Mouse (Mus musculus): ENCODE measurements around the gene Nmur1. TPM values are rescaled to one million over a fixed set of nuclear protein-coding genes. Genes with fewer than 3 reads are reported as not detected.

Nmur1 gene
- polyA plus RNA-seq, 1 experiment from 2014 or later: not detected

DNA sequence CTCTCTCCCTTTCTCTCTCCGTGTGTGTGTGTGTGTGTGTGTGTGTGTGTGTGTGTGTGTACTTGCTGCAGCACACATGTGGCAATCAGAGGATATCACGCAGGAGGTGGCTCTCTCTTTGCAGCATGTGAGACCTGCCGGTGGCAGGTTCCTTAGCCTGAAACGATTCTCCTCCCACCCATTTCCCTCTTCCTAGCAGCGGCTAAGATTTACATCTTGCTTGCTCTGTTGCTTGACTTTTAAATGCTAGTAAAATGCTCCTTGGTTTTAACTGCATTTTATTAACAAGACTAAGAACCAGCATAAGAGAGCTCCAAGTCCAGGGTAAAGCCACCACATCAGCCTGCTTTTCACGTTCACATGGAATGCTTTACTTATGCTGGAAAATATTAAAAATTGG, 47.4 kb downstream of the Nmur1 start:
- no peak overlapping the region for H3K27ac ChIP-seq
- H3K9me3 ChIP-seq: no peaks in the 10 kb centered on the region
- no peak overlapping the region for H3K4me3 ChIP-seq
- no peak overlapping the region for H3K9ac ChIP-seq
- H3K27me3 ChIP-seq: no peaks in the 10 kb centered on the region
- H3K4me2 ChIP-seq: no peak overlapping the region
- ATAC-seq (ENCODE audit: insufficient number of reproducible peaks, insufficient read depth, low FRiP score, low TSS enrichment, low read depth): no peak
- no peaks in the 10 kb centered on the region for H3K36me3 ChIP-seq
- 55% methylated on average over 6 of the region's 6 CpGs for WGBS
- peaks cover 23% of the 10 kb centered on the region for H3K4me1 ChIP-seq

DNA sequence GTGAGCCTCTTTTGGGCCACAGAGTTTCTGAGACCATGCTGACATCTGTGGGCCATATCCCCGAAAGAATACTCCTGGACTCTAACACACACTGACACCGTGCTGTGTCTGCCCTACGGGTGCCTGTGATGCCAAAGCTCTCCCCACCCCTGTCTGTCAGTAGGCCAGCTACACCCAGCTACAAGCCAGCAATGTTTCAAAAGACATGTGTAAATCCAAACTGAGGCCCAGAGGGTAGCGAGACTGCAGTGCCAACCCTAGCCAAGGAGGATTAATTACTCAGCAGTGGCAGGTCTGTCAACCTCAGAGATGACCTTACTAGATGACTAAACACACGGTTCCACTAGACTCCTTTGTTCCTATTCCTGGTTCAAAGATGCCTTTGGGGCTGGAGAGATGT, 49.7 kb downstream of the Nmur1 start:
- no peaks in the 10 kb centered on the region for H3K9me3 ChIP-seq
- H3K9ac ChIP-seq: no peak overlapping the region
- H3K27ac ChIP-seq: no peak overlapping the region
- 76% methylated on average over 5 of the region's 5 CpGs for WGBS
- no peak overlapping the region for H3K4me2 ChIP-seq
- H3K36me3 ChIP-seq: no peaks in the 10 kb centered on the region
- peaks cover 23% of the 10 kb centered on the region for H3K4me1 ChIP-seq
- ATAC-seq (ENCODE audit: insufficient number of reproducible peaks, insufficient read depth, low FRiP score, low TSS enrichment, low read depth): no peak
- H3K27me3 ChIP-seq: no peaks in the 10 kb centered on the region
- no peak overlapping the region for H3K4me3 ChIP-seq

GRCm38 (mm10) chr1:86371997-86372396, 54.0 kb downstream of the Nmur1 start:
- no peak overlapping the region for H3K9ac ChIP-seq
- no peak for ATAC-seq (ENCODE audit: insufficient number of reproducible peaks, insufficient read depth, low FRiP score, low TSS enrichment, low read depth)
- H3K4me2 ChIP-seq: no peak overlapping the region
- WGBS: 56% methylated on average over 10 of the region's 10 CpGs
- no peak overlapping the region for H3K27ac ChIP-seq
- 0 out of 2 replicates have a peak, but pooled peaks cover 3% of the 10 kb centered on the region for H3K4me1 ChIP-seq
- no peak overlapping the region for H3K4me3 ChIP-seq
- H3K36me3 ChIP-seq: no peaks in the 10 kb centered on the region
- H3K27me3 ChIP-seq: no peaks in the 10 kb centered on the region
- no peaks in the 10 kb centered on the region for H3K9me3 ChIP-seq

DNA sequence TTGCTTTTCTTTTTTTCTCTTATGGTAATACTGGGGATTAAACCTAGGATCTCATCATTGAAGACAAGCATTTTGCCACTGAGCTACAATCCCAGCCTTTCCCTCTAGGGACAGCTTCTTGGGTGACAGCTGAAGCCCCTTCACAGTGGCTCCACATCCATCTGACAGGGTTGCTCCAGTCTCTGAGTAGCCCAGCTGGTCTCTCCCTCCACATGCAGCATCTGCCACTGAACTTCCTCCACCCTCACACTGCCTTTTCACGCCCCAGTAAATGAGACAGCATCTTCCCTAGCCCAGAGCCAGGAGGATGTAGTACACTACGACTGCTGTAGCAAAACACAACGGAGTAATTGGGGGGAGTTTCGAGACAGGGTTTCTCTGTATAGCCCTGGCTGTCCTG, 57.9 kb downstream of the Nmur1 start:
- ATAC-seq (ENCODE audit: insufficient number of reproducible peaks, insufficient read depth, low FRiP score, low TSS enrichment, low read depth): no peak
- Histone ChIP-seq H3K9ac (no peak overlapping the region), H3K27ac (no peak overlapping the region), H3K4me1 (no peaks in the 10 kb centered on the region), H3K27me3 (no peaks in the 10 kb centered on the region), H3K36me3 (no peaks in the 10 kb centered on the region), H3K4me2 (no peak overlapping the region), H3K9me3 (no peaks in the 10 kb centered on the region), H3K4me3 (no peak overlapping the region)
- 72% methylated on average over 4 of the region's 4 CpGs for WGBS

GRCm38 (mm10) chr1:86363671-86364070, 62.4 kb downstream of the Nmur1 start:
- no peak overlapping the region for H3K9ac ChIP-seq
- H3K9me3 ChIP-seq: no peaks in the 10 kb centered on the region
- H3K27ac ChIP-seq: no peak overlapping the region
- H3K4me1 ChIP-seq: peaks cover 11% of the 10 kb centered on the region
- no peak overlapping the region for H3K4me2 ChIP-seq
- ATAC-seq (ENCODE audit: insufficient number of reproducible peaks, insufficient read depth, low FRiP score, low TSS enrichment, low read depth): no peak
- H3K27me3 ChIP-seq: no peaks in the 10 kb centered on the region
- no peak overlapping the region for H3K4me3 ChIP-seq
- no peaks in the 10 kb centered on the region for H3K36me3 ChIP-seq
- WGBS: 13% methylated on average over 6 of the region's 6 CpGs

DNA sequence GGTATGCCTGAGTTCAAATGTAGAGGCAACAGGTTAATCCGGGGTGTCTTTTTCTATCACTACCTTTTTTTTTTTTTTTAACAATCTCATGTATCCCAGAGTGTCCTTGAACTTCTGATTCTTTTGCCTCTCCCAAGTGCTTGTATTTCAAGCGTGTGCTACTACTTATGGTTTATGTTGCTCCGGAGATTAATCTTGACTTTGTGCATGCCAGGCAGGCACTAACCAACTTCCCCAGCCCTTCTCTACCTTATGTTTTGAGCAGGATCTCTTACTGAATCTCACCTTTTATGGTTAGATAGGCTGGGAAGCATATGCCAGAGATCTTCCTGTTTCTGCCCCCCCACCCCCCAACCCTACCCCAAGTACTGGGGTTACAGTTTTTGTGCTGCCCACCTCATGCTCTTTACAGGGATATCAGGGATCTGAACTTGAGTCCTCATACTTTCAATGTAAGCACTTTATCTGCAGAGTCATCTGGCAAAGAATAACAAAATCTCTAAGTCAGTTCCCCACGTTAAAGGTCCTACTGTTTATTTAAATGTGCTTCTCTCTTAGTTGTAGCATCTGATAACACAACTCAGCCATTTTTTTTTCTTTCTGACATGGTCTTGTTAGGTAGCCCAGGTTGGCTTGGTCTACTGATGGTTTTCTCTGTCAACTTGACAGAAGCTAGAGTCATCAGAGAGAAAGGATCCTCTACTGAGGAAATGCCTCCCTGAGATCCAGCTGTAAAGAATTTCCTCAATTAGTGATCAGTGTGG, 64.0 kb downstream of the Nmur1 start:
- Histone ChIP-seq H3K4me1 (peaks cover 20% of the 10 kb centered on the region), H3K36me3 (peaks cover 6% of the 10 kb centered on the region), H3K27ac (no peak overlapping the region), H3K9me3 (no peaks in the 10 kb centered on the region), H3K4me2 (no peak overlapping the region), H3K4me3 (no peak overlapping the region), H3K27me3 (no peaks in the 10 kb centered on the region), H3K9ac (no peak overlapping the region)
- ATAC-seq (ENCODE audit: insufficient number of reproducible peaks, insufficient read depth, low FRiP score, low TSS enrichment, low read depth): no peak
- WGBS: 88% methylated on average over 4 of the region's 4 CpGs

DNA sequence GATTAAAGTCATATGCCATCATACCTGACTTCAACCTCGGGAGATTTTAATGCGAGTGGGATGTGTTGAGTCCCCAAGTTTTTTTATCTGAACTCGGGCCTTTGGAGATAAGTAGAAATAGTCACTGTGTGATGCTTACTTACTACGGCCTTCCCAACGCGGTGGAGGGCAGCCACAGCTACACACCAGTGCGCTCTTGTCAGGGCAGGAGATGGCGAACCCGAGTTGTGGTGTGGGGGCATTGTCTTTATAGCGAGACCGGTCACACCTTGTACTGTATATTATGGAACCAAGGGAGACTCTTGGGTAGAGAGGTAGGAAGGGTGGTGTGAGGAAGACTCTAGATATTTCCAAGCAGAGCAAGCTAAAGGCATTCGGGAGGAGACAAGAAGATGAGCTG, 65.6 kb downstream of the Nmur1 start:
- Histone ChIP-seq H3K27ac (no peak overlapping the region), H3K9me3 (no peaks in the 10 kb centered on the region), H3K4me3 (peak overlapping the region; percentile 89), H3K36me3 (peaks cover 22% of the 10 kb centered on the region), H3K9ac (peak overlapping the region; percentile 94), H3K4me2 (peak overlapping the region; percentile 86), H3K4me1 (peaks cover 22% of the 10 kb centered on the region), H3K27me3 (no peaks in the 10 kb centered on the region)
- WGBS: 22% methylated on average over 12 of the region's 12 CpGs
- ATAC-seq (ENCODE audit: insufficient number of reproducible peaks, insufficient read depth, low FRiP score, low TSS enrichment, low read depth): no peak

DNA sequence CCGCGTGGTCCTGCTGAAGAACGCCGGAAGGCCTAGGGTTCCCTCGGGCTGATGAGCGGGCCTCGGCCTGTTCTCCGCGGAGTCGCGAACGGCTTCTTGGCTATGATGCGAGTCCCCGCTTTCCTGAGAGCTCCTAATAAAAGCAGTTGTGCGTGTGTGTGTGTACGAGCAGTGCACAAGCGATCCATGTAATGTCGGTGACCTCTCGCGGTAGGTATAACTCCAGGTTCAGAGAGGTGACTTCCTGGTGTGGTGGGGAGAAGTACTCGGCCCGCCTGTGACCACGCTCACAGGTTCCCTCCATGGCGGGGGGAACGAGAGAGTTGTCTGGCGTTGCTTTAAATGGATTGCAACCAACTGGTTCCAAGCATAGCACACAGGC, 66.2 kb downstream of the Nmur1 start:
- Histone ChIP-seq H3K9me3 (no peaks in the 10 kb centered on the region), H3K4me3 (peak overlapping the region; percentile 89), H3K27me3 (no peaks in the 10 kb centered on the region), H3K9ac (peak overlapping the region; percentile 94), H3K4me2 (peak overlapping the region; percentile 86), H3K27ac (peak overlapping the region; percentile 100), H3K36me3 (peaks cover 28% of the 10 kb centered on the region), H3K4me1 (peaks cover 22% of the 10 kb centered on the region)
- no peak for ATAC-seq (ENCODE audit: insufficient number of reproducible peaks, insufficient read depth, low FRiP score, low TSS enrichment, low read depth)
- WGBS: 0% methylated on average over 26 of the region's 26 CpGs

GRCm38 (mm10) chr1:86358906-86359797, 66.9 kb downstream of the Nmur1 start, which contains the start of gene Ncl:
TSS of gene Ncl (minus strand) at chr1:86359400.
- H3K36me3 ChIP-seq: peaks cover 35% of the 10 kb centered on the region
- ATAC-seq (ENCODE audit: insufficient number of reproducible peaks, insufficient read depth, low FRiP score, low TSS enrichment, low read depth): peak; percentile 98
- peak within 1 kb of the TSS; percentile 100 for H3K27ac ChIP-seq
- WGBS: under 1% methylated on average over 102 of the region's 102 CpGs
- H3K4me3 ChIP-seq: peak within 1 kb of the TSS; percentile 89
- no peaks in the 10 kb centered on the region for H3K9me3 ChIP-seq
- peaks cover 22% of the 10 kb centered on the region for H3K4me1 ChIP-seq
- H3K9ac ChIP-seq: peak within 1 kb of the TSS; percentile 94
- H3K27me3 ChIP-seq: no peaks in the 10 kb centered on the region
- peak within 1 kb of the TSS; percentile 86 for H3K4me2 ChIP-seq

DNA sequence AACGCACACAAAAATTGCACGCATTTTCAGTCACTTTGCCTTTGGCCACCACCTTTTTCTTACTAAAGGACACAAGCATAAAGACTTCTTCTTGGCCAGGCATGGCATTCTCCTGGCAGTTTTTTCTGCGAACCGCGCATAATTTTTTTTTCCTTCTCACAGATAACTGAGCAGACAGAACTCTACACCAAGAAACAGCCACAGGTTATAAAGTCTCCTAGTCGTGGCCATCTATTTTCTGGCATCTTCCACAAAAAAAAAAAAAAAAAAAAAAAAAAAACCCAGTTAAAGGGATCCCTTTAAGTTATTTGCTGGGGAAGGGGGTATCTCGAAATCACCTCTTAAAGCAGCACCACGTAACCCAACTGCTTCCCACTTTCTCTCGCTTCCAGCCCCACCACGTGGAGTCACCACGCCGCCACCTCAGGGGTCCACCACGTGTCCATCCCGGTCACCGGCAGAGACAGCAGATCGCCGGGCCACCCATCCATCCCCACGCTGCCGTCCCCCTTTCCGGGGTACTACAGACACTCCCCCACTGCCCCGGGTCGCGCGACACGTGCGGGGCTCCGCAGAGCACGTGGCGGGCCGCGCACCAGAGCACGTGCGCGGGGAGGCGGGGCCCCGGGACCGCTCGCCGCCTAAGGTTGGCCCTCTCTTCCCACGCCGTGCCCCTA, 67.7 kb downstream of the Nmur1 start:
- under 1% methylated on average over 41 of the region's 41 CpGs for WGBS
- Histone ChIP-seq H3K4me1 (peaks cover 22% of the 10 kb centered on the region), H3K9ac (peak overlapping the region; percentile 94), H3K4me2 (peak overlapping the region; percentile 86), H3K9me3 (no peaks in the 10 kb centered on the region), H3K27ac (peak overlapping the region; percentile 100), H3K36me3 (peaks cover 43% of the 10 kb centered on the region), H3K27me3 (no peaks in the 10 kb centered on the region), H3K4me3 (peak overlapping the region; percentile 89)
- no peak for ATAC-seq (ENCODE audit: insufficient number of reproducible peaks, insufficient read depth, low FRiP score, low TSS enrichment, low read depth)

DNA sequence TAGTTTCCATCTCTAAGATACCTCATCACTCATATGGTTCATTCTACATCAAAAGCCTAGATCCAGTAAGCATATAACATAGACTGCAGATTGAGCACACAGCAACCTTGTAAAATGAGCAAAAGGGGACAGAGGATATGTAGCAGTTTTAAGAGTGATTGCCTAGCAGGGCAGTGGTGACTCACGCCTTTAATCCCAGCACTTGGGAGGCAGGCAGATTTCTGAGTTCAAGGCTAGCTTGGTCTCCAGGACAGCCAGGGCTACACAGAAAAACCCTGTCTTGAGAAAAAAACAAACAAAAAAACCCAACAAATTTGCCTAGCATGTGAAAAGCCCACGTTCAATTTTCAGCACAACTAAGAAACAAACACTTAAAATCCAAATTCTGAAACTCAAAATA, 71.8 kb downstream of the Nmur1 start:
- peaks cover 11% of the 10 kb centered on the region for H3K4me1 ChIP-seq
- no peak overlapping the region for H3K4me3 ChIP-seq
- H3K36me3 ChIP-seq: peaks cover 83% of the 10 kb centered on the region
- ATAC-seq (ENCODE audit: insufficient number of reproducible peaks, insufficient read depth, low FRiP score, low TSS enrichment, low read depth): no peak
- no peaks in the 10 kb centered on the region for H3K9me3 ChIP-seq
- no peak overlapping the region for H3K4me2 ChIP-seq
- no peak overlapping the region for H3K27ac ChIP-seq
- H3K27me3 ChIP-seq: no peaks in the 10 kb centered on the region
- WGBS: 82% methylated on average over 2 of the region's 2 CpGs
- H3K9ac ChIP-seq: no peak overlapping the region

Data from embryonic facial prominence, embryonic 13.5 days (tissue).